Mouse (Mus musculus): Measurements from ENCODE around the gene Olfr784.
"Not testable (repeated sequence)": the region's sequence is repeated elsewhere in the genome, so short reads cannot be mapped to it uniquely, and the experiment has no call there.

Gene Olfr784

GRCm38 (mm10) chr10:129383783-129384182 lies at the start of gene Olfr784:
TSS of gene Olfr784 (plus strand) at chr10:129384083.
- no peak for DNase-seq

- no peak for DNase-seq
Measured at GRCm38 (mm10) chr10:129348550-129348949, 35.3 kb upstream of the Olfr784 start, which contains the start of gene Olfr782. TSS of gene Olfr782 (plus strand) at chr10:129348850.

GRCm38 (mm10) chr10:129352475-129352874 lies 31.4 kb upstream of the Olfr784 start:
- DNase-seq = not testable (repeated sequence)

GRCm38 (mm10) chr10:129356496-129356895 lies 27.4 kb upstream of the Olfr784 start:
- DNase-seq = not testable (repeated sequence)

GRCm38 (mm10) chr10:129357307-129357706 lies 26.6 kb upstream of the Olfr784 start:
- no peak for DNase-seq

GRCm38 (mm10) chr10:129374051-129374450 lies 9.8 kb upstream of the Olfr784 start:
- not testable (repeated sequence) for DNase-seq

GRCm38 (mm10) chr10:129400892-129401291 lies 17.0 kb downstream of the Olfr784 start:
- no peak for DNase-seq

- DNase-seq = no peak
Measured at GRCm38 (mm10) chr10:129405126-129405525, 21.2 kb downstream of the Olfr784 start, which contains the start of gene Olfr785. TSS of gene Olfr785 (plus strand) at chr10:129405426.

GRCm38 (mm10) chr10:129427006-129427405 lies 43.1 kb downstream of the Olfr784 start, which contains the start of gene Olfr786:
TSS of gene Olfr786 (plus strand) at chr10:129427306.
- no peak for DNase-seq

All from heart, adult 11 months (tissue).